Mouse (Mus musculus): Measurements from ENCODE around the gene Hist1h3a. TPM values are rescaled to one million over a fixed set of nuclear protein-coding genes. Genes with fewer than 3 reads are reported as not detected.
"Not testable (repeated sequence)": the region's sequence is repeated elsewhere in the genome, so short reads cannot be mapped to it uniquely, and the experiment has no call there.

Hist1h3a gene
- polyA plus RNA-seq, 1 experiment: 0.34 TPM

- DNase-seq (ENCODE audit: low spot score): no peak
Observed at GRCm38 (mm10) chr13:23759251-23759771, 2.9 kb downstream of the Hist1h3a start.

- no peak for DNase-seq (ENCODE audit: low spot score)
Observed at GRCm38 (mm10) chr13:23757921-23758320, 4.3 kb downstream of the Hist1h3a start.

GRCm38 (mm10) chr13:23757211-23757773 lies 4.9 kb downstream of the Hist1h3a start:
- DNase-seq (ENCODE audit: low spot score): no peak

GRCm38 (mm10) chr13:23756790-23757189 lies 5.4 kb downstream of the Hist1h3a start, which contains the start of gene Hist1h4b:
TSS of gene Hist1h4b (plus strand) at chr13:23757013.
- DNase-seq (ENCODE audit: low spot score): no peak

- DNase-seq (ENCODE audit: low spot score): no peak
Observed at GRCm38 (mm10) chr13:23755000-23755399, 7.2 kb downstream of the Hist1h3a start.

GRCm38 (mm10) chr13:23753314-23754078 lies 8.7 kb downstream of the Hist1h3a start:
- DNase-seq (ENCODE audit: low spot score): no peak

GRCm38 (mm10) chr13:23752742-23753172 lies 9.4 kb downstream of the Hist1h3a start:
- no peak for DNase-seq (ENCODE audit: low spot score)

GRCm38 (mm10) chr13:23752067-23752741 lies 10.0 kb downstream of the Hist1h3a start, which contains the start of gene Hist1h3b:
TSS of gene Hist1h3b (plus strand) at chr13:23752267.
- peak; percentile 50 for DNase-seq (ENCODE audit: low spot score)

- no peak for DNase-seq (ENCODE audit: low spot score)
Observed at GRCm38 (mm10) chr13:23751478-23751956, 10.7 kb downstream of the Hist1h3a start.

- not testable (repeated sequence) for DNase-seq (ENCODE audit: low spot score)
Observed at GRCm38 (mm10) chr13:23750839-23751477, 11.2 kb downstream of the Hist1h3a start, which contains the start of gene Hist1h2ab. TSS of gene Hist1h2ab (plus strand) at chr13:23751126.

- DNase-seq (ENCODE audit: low spot score): no peak
Observed at GRCm38 (mm10) chr13:23749563-23750121, 12.5 kb downstream of the Hist1h3a start.

- no peak for DNase-seq (ENCODE audit: low spot score)
Observed at GRCm38 (mm10) chr13:23747892-23748288, 14.3 kb downstream of the Hist1h3a start.

GRCm38 (mm10) chr13:23747081-23747891 lies 14.9 kb downstream of the Hist1h3a start:
- DNase-seq (ENCODE audit: low spot score): no peak

GRCm38 (mm10) chr13:23746201-23747080 lies 15.7 kb downstream of the Hist1h3a start, which contains the start of gene Hist1h2bb:
TSS of gene Hist1h2bb (plus strand) at chr13:23746734.
- DNase-seq (ENCODE audit: low spot score): peak; percentile 70

GRCm38 (mm10) chr13:23745381-23746161 lies 16.6 kb downstream of the Hist1h3a start, which contains the start of gene Hist1h3c:
TSS of gene Hist1h3c (minus strand) at chr13:23745602.
- DNase-seq (ENCODE audit: low spot score): peak; percentile 45

GRCm38 (mm10) chr13:23744421-23745380 lies 17.5 kb downstream of the Hist1h3a start:
- DNase-seq (ENCODE audit: low spot score): no peak

GRCm38 (mm10) chr13:23743963-23744362 lies 18.2 kb downstream of the Hist1h3a start:
- no peak for DNase-seq (ENCODE audit: low spot score)

All from urinary bladder, adult 2 months (tissue).